Mouse (Mus musculus) midbrain, embryonic 15.5 days (tissue): ENCODE results near the gene Nxph4. TPM values are rescaled to one million over a fixed set of nuclear protein-coding genes. Genes with fewer than 3 reads are reported as not detected.
A peak's percentile ranks its signal among the peaks of the same experiment; 100 is the strongest.

Experiments
- ATAC-seq: fragments of 200-750 bp; cut with Nextera tagmentation; replicated peaks from 2 replicates; pipeline ENCODE4 v1.8.0; 2017; ENCODE audit warnings: moderate TSS enrichment
- H3K27ac ChIP-seq: fragments of 300-500 bp; sonication (generic); 2 replicates; pipeline ENCODE4 v1.5.1; 2015; ENCODE audit warnings: mild to moderate bottlenecking, inconsistent platforms
- H3K27me3 ChIP-seq: fragments of 300-500 bp; sonication (generic); replicated peaks from 2 replicates; pipeline ENCODE4 v1.6.1; 2015; ENCODE audit warnings: inconsistent platforms
- H3K36me3 ChIP-seq: fragments of 300-500 bp; sonication (generic); replicated peaks from 2 replicates; pipeline ENCODE4 v1.6.1; 2015; ENCODE audit warnings: inconsistent platforms
- H3K4me1 ChIP-seq: fragments of 300-500 bp; sonication (generic); 2 replicates; pipeline ENCODE4 v1.6.1; 2015; ENCODE audit warnings: inconsistent platforms
- H3K4me2 ChIP-seq: fragments of 300-500 bp; sonication (generic); 2 replicates; pipeline ENCODE4 v1.6.1; 2015; ENCODE audit warnings: inconsistent platforms, mild to moderate bottlenecking, moderate library complexity
- H3K4me3 ChIP-seq: fragments of 300-500 bp; sonication (generic); 2 replicates; pipeline ENCODE4 v1.5.1; 2015; ENCODE audit warnings: mild to moderate bottlenecking, inconsistent platforms
- H3K9ac ChIP-seq: fragments of 300-500 bp; sonication (generic); 2 replicates; pipeline ENCODE4 v1.6.1; 2015; ENCODE audit warnings: mild to moderate bottlenecking, inconsistent platforms
- H3K9me3 ChIP-seq: fragments of 300-500 bp; sonication (generic); 2 replicates; pipeline ENCODE4 v1.6.1; 2016; ENCODE audit warnings: inconsistent platforms
- WGBS: fragments of 180-500 bp; shearing (Covaris S2); methylation state at CpG from one replicate; pipeline ENCODE4 v1.1.7; 2015; ENCODE audit warnings: mixed read lengths; 5-methylcytosine and 5-hydroxymethylcytosine counted together
- polyA plus RNA-seq: library from polyadenylated mRNA; unstranded; fragments of >200 nt; fragmentation: Nextera tagmentation; extraction: Ambion mirVana; gene quantifications from 2 replicates; pipeline ENCODE4 v1.2.1, GENCODE M21; 2015

Nxph4 gene
- polyA plus RNA-seq, 1 experiment from 2014 or later: 93.7 TPM

- no peak for ATAC-seq
- Histone ChIP-seq H3K36me3 (peaks cover 46% of the 10 kb centered on the region), H3K27me3 (no peaks in the 10 kb centered on the region), H3K4me2 (no peak overlapping the region), H3K9me3 (no peaks in the 10 kb centered on the region), H3K4me3 (no peak overlapping the region), H3K27ac (no peak overlapping the region), H3K9ac (no peak overlapping the region), H3K4me1 (peaks cover 2% of the 10 kb centered on the region; the same call in 1 of the 2 replicates)
- WGBS: 97% methylated on average over 3 of the region's 3 CpGs
Measured at GRCm38 (mm10) chr10:127496156-127496555, 38.2 kb downstream of the Nxph4 start.

DNA sequence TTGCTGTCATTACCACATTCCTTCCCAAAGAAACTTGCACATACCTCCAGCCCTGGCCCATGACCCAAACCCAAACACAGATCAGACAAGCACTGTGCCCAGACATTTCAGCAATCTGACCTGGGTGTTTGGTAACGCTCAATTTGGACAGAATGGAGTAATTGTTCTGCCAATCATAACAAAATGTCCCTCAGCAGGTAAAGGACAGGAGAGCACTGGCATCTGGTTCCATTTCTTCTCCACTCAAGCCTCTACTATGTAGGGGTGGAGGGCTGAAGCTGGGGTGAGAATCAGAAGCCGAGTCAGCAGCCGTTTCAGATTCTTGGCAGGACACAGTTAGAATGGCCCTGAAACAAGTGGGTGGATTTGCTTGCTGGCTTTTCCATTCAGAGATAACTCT lies 42.2 kb downstream of the Nxph4 start:
- Histone ChIP-seq H3K9ac (no peak overlapping the region), H3K36me3 (peaks cover 28% of the 10 kb centered on the region), H3K4me2 (no peak overlapping the region), H3K27ac (no peak overlapping the region), H3K4me1 (peaks cover 9% of the 10 kb centered on the region; the same call in 1 of the 2 replicates), H3K27me3 (no peaks in the 10 kb centered on the region), H3K4me3 (no peak overlapping the region), H3K9me3 (no peaks in the 10 kb centered on the region)
- WGBS: 86% methylated on average over 3 of the region's 3 CpGs
- no peak for ATAC-seq

DNA sequence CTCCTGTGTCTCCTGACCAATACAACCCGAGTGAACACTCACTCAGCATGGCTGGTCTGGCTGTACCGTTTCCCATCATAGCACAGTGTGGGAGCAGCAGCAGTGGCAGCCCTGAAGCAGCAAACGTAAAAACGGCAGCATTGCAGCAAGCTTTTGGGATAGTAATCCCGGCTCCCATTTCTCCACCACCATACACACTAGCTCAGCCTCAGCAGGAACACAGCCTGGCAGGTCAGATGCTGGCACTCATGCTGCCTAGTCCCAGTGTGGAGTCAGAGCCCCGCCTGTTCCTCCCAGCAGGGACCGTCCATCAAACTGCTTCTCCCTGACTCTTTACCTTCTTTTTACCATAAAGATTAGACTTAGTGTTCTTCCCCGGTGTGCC lies 43.2 kb downstream of the Nxph4 start:
- ATAC-seq: no peak; the same call in 1 of the 2 replicates

GRCm38 (mm10) chr10:127490160-127491127 lies 43.9 kb downstream of the Nxph4 start:
- H3K9me3 ChIP-seq: no peaks in the 10 kb centered on the region
- no peak overlapping the region for H3K4me2 ChIP-seq
- peaks cover 23% of the 10 kb centered on the region for H3K36me3 ChIP-seq
- peak overlapping the region; percentile 65 for H3K27ac ChIP-seq
- H3K4me1 ChIP-seq: peaks cover 9% of the 10 kb centered on the region; the same call in 1 of the 2 replicates
- H3K4me3 ChIP-seq: no peak overlapping the region
- WGBS: 72% methylated on average over 18 of the region's 18 CpGs
- peak; percentile 27; the same call in 1 of the 2 replicates for ATAC-seq
- no peak overlapping the region for H3K9ac ChIP-seq
- H3K27me3 ChIP-seq: no peaks in the 10 kb centered on the region

More for the DNA sequence above, 43.2 kb downstream of the Nxph4 start:
- Histone ChIP-seq H3K4me1 (peaks cover 9% of the 10 kb centered on the region; the same call in 1 of the 2 replicates), H3K4me3 (no peak overlapping the region), H3K36me3 (peaks cover 25% of the 10 kb centered on the region), H3K27ac (peak overlapping the region; percentile 65), H3K9ac (no peak overlapping the region), H3K27me3 (no peaks in the 10 kb centered on the region), H3K4me2 (no peak overlapping the region), H3K9me3 (no peaks in the 10 kb centered on the region)
- 58% methylated on average over 8 of the region's 8 CpGs for WGBS

DNA sequence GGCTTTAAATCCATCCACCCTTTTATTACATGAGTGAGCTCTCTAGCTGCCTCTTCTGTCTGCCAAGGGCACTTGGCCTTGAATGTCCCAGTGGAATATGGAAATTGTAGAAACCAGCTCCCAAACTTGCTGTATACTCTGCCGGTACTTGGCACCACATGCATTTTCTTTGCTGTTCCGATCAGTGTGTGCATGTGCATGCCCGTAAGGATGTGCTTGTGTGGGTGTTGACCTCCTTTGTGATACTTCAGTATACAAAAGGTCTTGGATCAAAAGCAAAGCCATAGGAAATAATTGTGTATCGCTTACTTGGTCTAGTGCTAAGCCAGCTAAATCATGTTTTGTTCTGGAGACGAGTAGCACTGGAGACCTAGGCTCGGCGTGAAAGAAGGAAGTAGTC lies 45.5 kb downstream of the Nxph4 start:
- Histone ChIP-seq H3K4me3 (no peak overlapping the region), H3K27ac (no peak overlapping the region), H3K9ac (no peak overlapping the region), H3K27me3 (no peaks in the 10 kb centered on the region), H3K36me3 (peaks cover 24% of the 10 kb centered on the region), H3K9me3 (no peaks in the 10 kb centered on the region), H3K4me2 (no peak overlapping the region), H3K4me1 (peaks cover 9% of the 10 kb centered on the region; the same call in 1 of the 2 replicates)
- 87% methylated on average over 7 of the region's 7 CpGs for WGBS
- no peak for ATAC-seq

DNA sequence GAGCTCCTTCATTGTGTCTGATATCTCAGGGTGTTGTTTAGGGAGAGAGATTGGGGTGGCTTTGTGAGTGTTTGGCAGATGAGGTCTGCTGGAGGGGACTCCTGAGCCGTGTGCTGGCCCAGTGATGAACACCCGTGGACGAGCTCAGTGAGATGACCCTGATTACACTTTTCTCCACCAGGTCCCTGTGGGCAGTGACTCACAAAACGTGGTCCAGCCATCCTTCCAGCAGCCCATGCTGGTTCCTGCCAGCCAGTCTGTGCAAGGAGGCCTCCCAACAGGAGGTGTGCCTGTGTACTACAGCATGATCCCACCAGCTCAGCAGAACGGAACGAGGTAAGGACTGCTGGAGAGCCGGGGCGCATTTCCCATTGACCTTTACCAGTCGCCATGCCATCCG lies 49.1 kb downstream of the Nxph4 start:
- no peak for ATAC-seq
- WGBS: 91% methylated on average over 10 of the region's 10 CpGs
- Histone ChIP-seq H3K4me3 (no peak overlapping the region), H3K9ac (no peak overlapping the region), H3K27me3 (no peaks in the 10 kb centered on the region), H3K4me1 (no peaks in the 10 kb centered on the region), H3K9me3 (no peaks in the 10 kb centered on the region), H3K36me3 (peaks cover 17% of the 10 kb centered on the region), H3K4me2 (no peak overlapping the region), H3K27ac (no peak overlapping the region)

DNA sequence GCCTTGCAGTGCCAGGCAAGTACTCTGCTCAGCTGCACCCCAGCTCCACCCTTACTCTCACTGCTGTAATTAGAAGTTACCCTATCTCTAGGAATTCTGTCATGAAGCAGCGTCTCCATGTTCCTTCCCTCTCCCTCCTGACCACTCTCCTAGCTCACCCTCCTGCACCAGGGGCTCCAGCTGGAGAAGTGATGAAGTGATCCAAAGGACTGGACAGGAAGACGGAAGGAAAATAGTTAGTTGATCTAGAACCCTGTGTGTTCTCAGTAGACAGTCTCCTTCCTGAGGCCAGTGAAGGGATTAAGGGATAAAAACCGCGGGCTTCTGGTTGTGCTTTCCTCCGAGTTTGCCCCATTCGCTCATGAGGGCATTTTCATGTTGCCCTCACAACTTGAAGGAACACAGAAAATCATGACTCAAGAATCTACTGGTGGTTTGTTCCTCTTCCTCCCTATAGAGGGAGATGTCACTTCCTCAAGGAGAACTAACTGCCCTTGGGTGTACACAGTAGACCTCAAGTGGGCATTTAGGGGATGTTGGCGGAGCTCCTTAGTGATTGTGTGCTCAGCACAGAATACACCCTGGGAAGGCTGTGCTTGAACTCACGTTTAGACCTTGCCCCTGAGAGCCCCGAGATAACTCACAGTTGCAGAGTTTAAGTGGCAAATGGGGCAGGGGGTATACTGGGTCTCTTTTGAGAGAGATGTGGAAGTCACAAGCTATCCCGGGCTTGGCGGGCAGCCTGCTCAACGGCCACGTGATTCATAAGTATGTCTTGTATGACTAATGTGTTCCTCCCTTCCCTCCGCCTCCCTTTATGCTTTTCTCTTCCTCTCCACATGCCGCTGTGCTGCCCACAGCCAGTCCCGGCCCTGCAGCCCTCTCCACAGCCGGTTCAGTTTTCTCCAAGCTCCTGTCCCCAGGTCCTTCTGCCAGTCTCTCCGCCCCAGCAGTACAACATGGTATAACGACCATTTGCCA lies 53.2 kb downstream of the Nxph4 start:
- H3K4me3 ChIP-seq: no peak overlapping the region
- WGBS: 88% methylated on average over 19 of the region's 19 CpGs
- peaks cover 21% of the 10 kb centered on the region for H3K36me3 ChIP-seq
- no peak overlapping the region for H3K27ac ChIP-seq
- no peak overlapping the region for H3K4me2 ChIP-seq
- no peak overlapping the region for H3K9ac ChIP-seq
- ATAC-seq: no peak
- H3K4me1 ChIP-seq: no peaks in the 10 kb centered on the region
- H3K27me3 ChIP-seq: no peaks in the 10 kb centered on the region
- H3K9me3 ChIP-seq: no peaks in the 10 kb centered on the region

GRCm38 (mm10) chr10:127479131-127479530 lies 55.2 kb downstream of the Nxph4 start:
- Histone ChIP-seq H3K27ac (no peak overlapping the region), H3K36me3 (peaks cover 12% of the 10 kb centered on the region; the same call in 1 of the 2 replicates), H3K4me3 (no peak overlapping the region), H3K9me3 (no peaks in the 10 kb centered on the region), H3K4me2 (no peak overlapping the region), H3K27me3 (no peaks in the 10 kb centered on the region), H3K9ac (no peak overlapping the region), H3K4me1 (no peaks in the 10 kb centered on the region)
- WGBS: 94% methylated on average over 4 of the region's 4 CpGs
- no peak for ATAC-seq

DNA sequence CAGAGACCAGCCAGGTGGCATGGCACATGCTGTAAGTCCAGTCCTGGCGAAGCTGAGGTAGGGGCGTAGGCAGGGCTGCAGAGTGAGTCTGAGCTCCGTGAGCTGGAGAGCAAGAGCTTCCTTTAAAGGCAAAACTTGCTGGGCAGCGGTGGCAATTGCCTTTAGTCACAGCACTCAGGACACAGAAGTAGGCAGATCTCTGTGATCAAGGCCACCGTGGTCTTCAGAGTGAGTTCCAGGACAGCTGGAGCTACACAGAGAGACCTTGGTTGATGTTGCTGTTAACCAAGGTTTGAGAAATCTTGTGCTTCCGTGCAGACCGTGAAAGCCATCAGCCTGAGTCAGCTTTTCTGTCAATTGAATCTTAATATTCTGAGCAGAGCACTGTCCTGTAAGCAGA lies 57.1 kb downstream of the Nxph4 start:
- peaks cover 13% of the 10 kb centered on the region; the same call in 1 of the 2 replicates for H3K36me3 ChIP-seq
- H3K27ac ChIP-seq: no peak overlapping the region
- 89% methylated on average over 7 of the region's 7 CpGs for WGBS
- no peaks in the 10 kb centered on the region for H3K27me3 ChIP-seq
- no peaks in the 10 kb centered on the region for H3K9me3 ChIP-seq
- no peak overlapping the region for H3K4me3 ChIP-seq
- H3K4me2 ChIP-seq: no peak overlapping the region
- no peak for ATAC-seq
- H3K9ac ChIP-seq: no peak overlapping the region
- H3K4me1 ChIP-seq: no peaks in the 10 kb centered on the region

GRCm38 (mm10) chr10:127476541-127476940 lies 57.8 kb downstream of the Nxph4 start:
- no peaks in the 10 kb centered on the region for H3K4me1 ChIP-seq
- H3K36me3 ChIP-seq: peaks cover 13% of the 10 kb centered on the region; the same call in 1 of the 2 replicates
- H3K4me3 ChIP-seq: no peak overlapping the region
- no peak for ATAC-seq
- H3K9me3 ChIP-seq: no peaks in the 10 kb centered on the region
- 86% methylated on average over 3 of the region's 3 CpGs for WGBS
- no peaks in the 10 kb centered on the region for H3K27me3 ChIP-seq
- H3K9ac ChIP-seq: no peak overlapping the region
- H3K4me2 ChIP-seq: no peak overlapping the region
- no peak overlapping the region for H3K27ac ChIP-seq
